Mouse (Mus musculus) urinary bladder, adult 18-20 months (tissue): ENCODE results near the gene Atg4b.
"Not testable (repeated sequence)": the region's sequence is repeated elsewhere in the genome, so short reads cannot be mapped to it uniquely, and the experiment has no call there.

Experiments
- DNase-seq, 2 experiments: peaks; one replicate each; pipeline ENCODE4 v3.0.0; 2022; ENCODE audit warnings: low spot score in 2 of 2, mixed read lengths in 2 of 2

Gene Atg4b

GRCm38 (mm10) chr1:93817823-93818532, 66.7 kb downstream of the Atg4b start:
- no peak for DNase-seq

- no peak for DNase-seq
Measured at GRCm38 (mm10) chr1:93818722-93819121, 67.4 kb downstream of the Atg4b start.

GRCm38 (mm10) chr1:93823796-93824495, 72.6 kb downstream of the Atg4b start:
- DNase-seq, result no peak

- no peak for DNase-seq
Measured at GRCm38 (mm10) chr1:93824609-93825008, 73.3 kb downstream of the Atg4b start, which contains the start of gene D2hgdh. TSS of gene D2hgdh (plus strand) at chr1:93824909.

GRCm38 (mm10) chr1:93825105-93825674, 73.9 kb downstream of the Atg4b start:
- DNase-seq, result peak; percentile 92 to 93

GRCm38 (mm10) chr1:93825771-93826539, 74.7 kb downstream of the Atg4b start:
- DNase-seq, result no peak

- no peak for DNase-seq
Measured at GRCm38 (mm10) chr1:93826540-93826835, 75.2 kb downstream of the Atg4b start.

GRCm38 (mm10) chr1:93832754-93833360, 81.6 kb downstream of the Atg4b start:
- DNase-seq, result not testable (repeated sequence)

- no peak for DNase-seq
Measured at GRCm38 (mm10) chr1:93834671-93835150, 83.4 kb downstream of the Atg4b start.

- no peak for DNase-seq
Measured at GRCm38 (mm10) chr1:93835211-93835610, 83.9 kb downstream of the Atg4b start.

GRCm38 (mm10) chr1:93835876-93836531, 84.7 kb downstream of the Atg4b start:
- DNase-seq, result no peak

GRCm38 (mm10) chr1:93836532-93836913, 85.2 kb downstream of the Atg4b start:
- DNase-seq, result no peak

GRCm38 (mm10) chr1:93837335-93837734, 86.0 kb downstream of the Atg4b start:
- DNase-seq, result no peak

- DNase-seq, result not testable (repeated sequence)
Measured at GRCm38 (mm10) chr1:93838569-93838968, 87.3 kb downstream of the Atg4b start.
